9 mouse cellular contexts compared by ENCODE assay signal in the genomic region with DNA sequence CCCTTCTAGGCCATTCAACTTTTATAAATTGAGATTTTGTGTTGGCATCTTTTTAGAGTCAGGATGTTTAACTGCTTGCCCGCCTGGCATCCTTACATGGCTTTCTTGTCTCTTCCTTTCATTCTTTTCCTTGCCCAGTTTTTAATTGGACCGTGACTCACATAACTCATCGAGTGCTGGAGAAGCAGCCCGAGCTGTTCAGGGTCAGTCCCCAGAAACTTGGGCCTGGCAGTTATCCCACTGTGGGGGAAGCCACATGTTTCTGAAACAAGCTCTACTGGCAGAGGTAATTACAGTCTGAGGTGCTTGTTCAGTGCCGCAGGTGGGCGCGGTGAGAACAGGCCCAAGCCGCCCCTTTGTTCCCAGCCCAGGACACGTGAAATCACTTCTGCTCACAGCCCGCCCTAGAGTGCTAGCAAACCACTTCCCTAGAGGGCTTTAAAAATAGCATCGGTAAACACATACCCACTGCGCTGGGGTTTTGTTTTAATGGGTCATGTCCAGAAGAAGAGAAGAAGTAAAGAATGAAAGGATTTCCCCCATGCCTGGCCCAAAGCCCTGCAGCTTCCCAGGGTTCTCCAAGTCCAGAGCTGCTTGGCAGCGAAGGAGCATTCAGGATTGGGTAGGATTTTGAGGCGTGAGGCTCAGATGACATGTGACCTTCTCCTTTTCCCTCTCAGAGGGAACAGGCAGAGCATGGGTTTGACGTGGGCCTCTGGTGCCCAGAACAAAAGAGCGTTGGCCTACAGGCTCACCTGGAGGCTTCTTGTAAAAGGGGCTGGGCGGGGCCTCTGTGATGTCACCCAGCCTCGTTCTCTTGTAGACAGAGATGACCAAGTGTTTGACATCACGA. TPM values are rescaled to one million over a fixed set of nuclear protein-coding genes. Genes with fewer than 3 reads are reported as not detected.
DNase-seq lines count a peak whose midpoint lies in the region; ATAC-seq and TF ChIP-seq lines count a peak whose summit lies in the region.
"Had no signal": no experiment of that assay in that cellular context is flagged by ENCODE, and none has a peak within 500 bp of the region (broad histone marks: within the 10 kb centered on the region; RNA-seq: fewer than 3 reads in every experiment).

No protein-coding gene starts in this region.

- no peaks in the 10 kb centered on the region for H3K9me3 ChIP-seq in hindbrain, embryonic 13.5 days
- H3K9me3 ChIP-seq in hindbrain, embryonic 12.5 days (replicated peaks): peaks cover 5% of the 10 kb centered on the region; the same call in 1 of the 2 replicates
- no peaks in the 10 kb centered on the region for H3K9me3 ChIP-seq in hindbrain, postnatal 0 days (ENCODE audit: low read length)
- H3K9me3 ChIP-seq in midbrain, embryonic 15.5 days: no peaks in the 10 kb centered on the region

- H3K4me3 ChIP-seq in hindbrain, embryonic 13.5 days: no peak overlapping the region
- no peak overlapping the region for H3K4me3 ChIP-seq in hindbrain, embryonic 12.5 days
- no peak overlapping the region for H3K4me3 ChIP-seq in hindbrain, postnatal 0 days (ENCODE audit: low read length)
- no peak overlapping the region for H3K4me3 ChIP-seq in midbrain, embryonic 15.5 days
- H3K4me3 ChIP-seq: midbrain, embryonic 12.5 days had no signal

- peak; percentile 29 for DNase-seq in cerebellum, adult 11-12 months
- peak; percentile 21 to 32 for DNase-seq in frontal cortex, postnatal 25 days (ENCODE audit: low spot score in 2 of 2)
- DNase-seq in hindbrain, postnatal 0 days (ENCODE audit: low spot score): peak; percentile 82
- peak; percentile 35 to 58 for DNase-seq in left cerebral cortex, adult 9 months (ENCODE audit: low spot score in 2 of 2)
- DNase-seq in spleen, postnatal 36 days (ENCODE audit: low spot score in 2 of 2): peak; percentile 89

- WGBS in hindbrain, embryonic 13.5 days: 76% methylated on average over 19 of the region's 19 CpGs
- 72% methylated on average over 19 of the region's 19 CpGs for whole genome bisulfite sequencing in hindbrain, embryonic 12.5 days
- WGBS in hindbrain, postnatal 0 days: 42% methylated on average over 19 of the region's 19 CpGs
- WGBS in midbrain, embryonic 15.5 days: 68% methylated on average over 19 of the region's 19 CpGs

- no peak for TF ChIP-seq CTCF in hindbrain, postnatal 0 days (IDR thresholded peaks at IDR 0.05; ENCODE audit: low read depth)

- H3K9ac ChIP-seq in hindbrain, embryonic 13.5 days: no peak overlapping the region
- H3K9ac ChIP-seq in hindbrain, embryonic 12.5 days: no peak overlapping the region
- no peak overlapping the region for H3K9ac ChIP-seq in hindbrain, postnatal 0 days (replicated peaks; ENCODE audit: low read length)
- no peak overlapping the region for H3K9ac ChIP-seq in midbrain, embryonic 15.5 days
- H3K9ac ChIP-seq: midbrain, embryonic 12.5 days had no signal

- peaks cover 11% of the 10 kb centered on the region for H3K4me1 ChIP-seq in hindbrain, embryonic 13.5 days (replicated peaks)
- no peaks in the 10 kb centered on the region for H3K4me1 ChIP-seq in hindbrain, embryonic 12.5 days
- H3K4me1 ChIP-seq in hindbrain, postnatal 0 days (ENCODE audit: insufficient read depth, low read length): peaks cover 8% of the 10 kb centered on the region; the same call in 1 of the 2 replicates
- no peaks in the 10 kb centered on the region for H3K4me1 ChIP-seq in midbrain, embryonic 15.5 days

- H3K4me2 ChIP-seq in hindbrain, embryonic 13.5 days: no peak overlapping the region
- no peak overlapping the region for H3K4me2 ChIP-seq in hindbrain, embryonic 12.5 days (replicated peaks)
- H3K4me2 ChIP-seq in hindbrain, postnatal 0 days (ENCODE audit: low read depth, low read length): peak overlapping the region; percentile 25; the same call in 1 of the 2 replicates
- H3K4me2 ChIP-seq in midbrain, embryonic 15.5 days: no peak overlapping the region
- H3K4me2 ChIP-seq: midbrain, embryonic 12.5 days had no signal

- H3K27me3 ChIP-seq in hindbrain, embryonic 13.5 days: peaks cover 13% of the 10 kb centered on the region; the same call in 1 of the 2 replicates
- 0 out of 2 replicates have a peak, but pooled peaks cover 6% of the 10 kb centered on the region for H3K27me3 ChIP-seq in hindbrain, embryonic 12.5 days
- H3K27me3 ChIP-seq in hindbrain, postnatal 0 days (ENCODE audit: insufficient read depth, low read length): no peaks in the 10 kb centered on the region
- H3K27me3 ChIP-seq in midbrain, embryonic 15.5 days (replicated peaks): no peaks in the 10 kb centered on the region

- H3K27ac ChIP-seq in hindbrain, embryonic 13.5 days: peak overlapping the region; percentile 19; the same call in 1 of the 2 replicates
- no peak overlapping the region for H3K27ac ChIP-seq in hindbrain, embryonic 12.5 days
- H3K27ac ChIP-seq in hindbrain, postnatal 0 days: peak overlapping the region; percentile 71
- H3K27ac ChIP-seq in midbrain, embryonic 15.5 days: peak overlapping the region; percentile 52; the same call in 1 of the 2 replicates
- H3K27ac ChIP-seq: midbrain, embryonic 12.5 days had no signal

- no peaks in the 10 kb centered on the region for H3K36me3 ChIP-seq in hindbrain, embryonic 13.5 days
- no peaks in the 10 kb centered on the region for H3K36me3 ChIP-seq in hindbrain, embryonic 12.5 days
- no peaks in the 10 kb centered on the region for H3K36me3 ChIP-seq in hindbrain, postnatal 0 days (ENCODE audit: insufficient read depth, low read length)
- no peaks in the 10 kb centered on the region for H3K36me3 ChIP-seq in midbrain, embryonic 15.5 days (replicated peaks)
- H3K36me3 ChIP-seq: midbrain, embryonic 12.5 days had no signal

- ATAC-seq in hindbrain, embryonic 13.5 days (ENCODE audit: low FRiP score): peak; percentile 46
- no peak for ATAC-seq in hindbrain, embryonic 12.5 days (ENCODE audit: low FRiP score)
- ATAC-seq in hindbrain, postnatal 0 days: peak; percentile 83
- no peak for ATAC-seq in midbrain, embryonic 15.5 days (replicated peaks)

RNA-seq across cellular contexts. Expression of a gene that starts 43.4 kb away (rescaled TPM):
- 1.8 and 2.3 TPM in 2 replicates for polyA plus RNA-seq in hindbrain, embryonic 13.5 days (2015; fragmentation: Nextera tagmentation; extraction: Ambion mirVana)
- 2.8 and 3.0 TPM in 2 replicates for polyA plus RNA-seq in hindbrain, embryonic 12.5 days (2016; fragmentation: Nextera tagmentation; extraction: Ambion mirVana)
- total RNA-seq in hindbrain, postnatal 0 days (2014; rRNA removed): 1.5 and 1.6 TPM in 2 replicates
- polyA plus RNA-seq in hindbrain, postnatal 0 days (2015; fragmentation: Nextera tagmentation; extraction: Ambion mirVana): 1.5 and 1.7 TPM in 2 replicates
- 1.2 and 1.3 TPM in 2 replicates for polyA plus RNA-seq in midbrain, embryonic 15.5 days (2015; fragmentation: Nextera tagmentation; extraction: Ambion mirVana)

Comparison
In these comparisons a context has a peak if more than half of its experiments do, and no peak if none do; other contexts are left out.
1. ATAC-seq: peak in hindbrain, embryonic 13.5 days (single experiment) and hindbrain, postnatal 0 days (single experiment); none in hindbrain, embryonic 12.5 days (single experiment) and midbrain, embryonic 15.5 days (single experiment).
2. DNase-seq: peak in every context shown above with its lines; median percentile 89 in spleen, postnatal 36 days; 82 in hindbrain, postnatal 0 days; 46 in left cerebral cortex, adult 9 months; 29 in cerebellum, adult 11-12 months; 26 in frontal cortex, postnatal 25 days.